Mouse (Mus musculus): ENCODE results near the gene Eef2k. TPM values are rescaled to one million over a fixed set of nuclear protein-coding genes. Genes with fewer than 3 reads are reported as not detected.
A peak's percentile ranks its signal among the peaks of the same experiment; 100 is the strongest.
"Not testable (repeated sequence)": the region's sequence is repeated elsewhere in the genome, so short reads cannot be mapped to it uniquely, and the experiment has no call there.

Gene Eef2k
- total RNA-seq, 4 experiments from 2014 or later: 27.2 to 51.2 (median 40.8) TPM

GRCm38 (mm10) chr7:120882674-120883073 lies 40.0 kb downstream of the Eef2k start:
- no peak for DNase-seq

GRCm38 (mm10) chr7:120883523-120884290 lies 41.1 kb downstream of the Eef2k start:
- DNase-seq: no peak

- DNase-seq: no peak
Measured at GRCm38 (mm10) chr7:120884746-120885145, 42.1 kb downstream of the Eef2k start.

- no peak for DNase-seq
Measured at GRCm38 (mm10) chr7:120893123-120893522, 50.5 kb downstream of the Eef2k start.

- DNase-seq: no peak
Measured at GRCm38 (mm10) chr7:120897054-120897453, 54.4 kb downstream of the Eef2k start.

GRCm38 (mm10) chr7:120897711-120898335 lies 55.2 kb downstream of the Eef2k start:
- peak; percentile 17 for DNase-seq

GRCm38 (mm10) chr7:120900191-120900590 lies 57.6 kb downstream of the Eef2k start:
- no peak for DNase-seq

- no peak for DNase-seq
Measured at GRCm38 (mm10) chr7:120901701-120902100, 59.1 kb downstream of the Eef2k start.

- DNase-seq: no peak
Measured at GRCm38 (mm10) chr7:120902931-120903330, 60.3 kb downstream of the Eef2k start.

GRCm38 (mm10) chr7:120910172-120910571 lies 67.5 kb downstream of the Eef2k start:
- not testable (repeated sequence) for DNase-seq

GRCm38 (mm10) chr7:120911268-120911667 lies 68.6 kb downstream of the Eef2k start:
- DNase-seq: not testable (repeated sequence)

GRCm38 (mm10) chr7:120913332-120913731 lies 70.7 kb downstream of the Eef2k start:
- DNase-seq: no peak

- no peak for DNase-seq
Measured at GRCm38 (mm10) chr7:120916262-120916875, 73.7 kb downstream of the Eef2k start.

GRCm38 (mm10) chr7:120917279-120917591 lies 74.6 kb downstream of the Eef2k start:
- DNase-seq: no peak

GRCm38 (mm10) chr7:120917592-120918461 lies 75.2 kb downstream of the Eef2k start, which contains the start of gene Polr3e:
Gene Polr3e, plus strand, starts transcription at chr7:120917744.
- DNase-seq: peak; percentile 99

- DNase-seq: peak; percentile 50
Measured at GRCm38 (mm10) chr7:120918526-120918962, 75.9 kb downstream of the Eef2k start.

- DNase-seq: no peak
Measured at GRCm38 (mm10) chr7:120933110-120933509, 90.5 kb downstream of the Eef2k start.

GRCm38 (mm10) chr7:120933680-120934195 lies 91.1 kb downstream of the Eef2k start:
- no peak for DNase-seq

GRCm38 (mm10) chr7:120934716-120935115 lies 92.1 kb downstream of the Eef2k start:
- no peak for DNase-seq

GRCm38 (mm10) chr7:120936522-120936921 lies 93.9 kb downstream of the Eef2k start:
- DNase-seq: no peak

GRCm38 (mm10) chr7:120938206-120938605 lies 95.6 kb downstream of the Eef2k start:
- DNase-seq: no peak

- no peak for DNase-seq
Measured at GRCm38 (mm10) chr7:120940343-120940742, 97.7 kb downstream of the Eef2k start.
